ENCODE assay signal across 18 mouse cellular contexts in the genomic region with DNA sequence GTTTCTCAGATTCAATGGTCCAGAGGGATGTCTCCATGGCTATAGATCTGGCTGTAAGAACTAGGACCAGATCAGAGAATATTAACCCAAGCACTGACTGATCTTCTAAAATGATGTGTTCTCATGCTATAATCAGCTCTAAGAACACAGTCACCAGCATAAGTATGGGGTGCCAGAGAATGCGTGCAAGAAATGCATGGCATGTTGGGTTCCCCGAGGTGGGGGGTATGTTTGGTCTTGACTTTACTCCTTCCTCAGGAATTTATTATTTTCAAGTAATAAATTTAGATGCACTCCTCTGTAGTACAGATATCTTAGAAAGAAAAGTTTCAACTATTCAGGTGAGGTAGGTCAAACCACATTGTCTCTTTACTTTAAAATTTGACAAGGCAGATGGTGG.
A peak's percentile ranks its signal among the peaks of the same experiment; 100 is the strongest.
DNase-seq lines count a peak whose midpoint lies in the region; ATAC-seq and TF ChIP-seq lines count a peak whose summit lies in the region.
"Had no signal": no experiment of that assay in that cellular context is flagged by ENCODE, and none has a peak within 500 bp of the region (broad histone marks: within the 10 kb centered on the region; RNA-seq: fewer than 3 reads in every experiment).

No protein-coding gene starts in this region.

- TF ChIP-seq POLR2A in kidney, adult 2 months (IDR thresholded peaks at IDR 0.05; ENCODE audit: low read depth, low read length): no peak

- no peak overlapping the region for H3K4me3 ChIP-seq in gastrocnemius, adult 2 months
- H3K4me3 ChIP-seq in kidney, adult 2 months (ENCODE audit: insufficient read depth, low read depth, low read length): no peak overlapping the region
- H3K4me3 ChIP-seq in lung, postnatal 0 days (ENCODE audit: low read depth, low read length): no peak overlapping the region
- H3K4me3 ChIP-seq: embryonic facial prominence, embryonic 10.5 days; embryonic facial prominence, embryonic 12.5 days; forebrain, embryonic 13.5 days; forebrain, embryonic 15.5 days had no signal

- no peak for DNase-seq in gastrocnemius, adult 2 months
- no peak for DNase-seq in gastrocnemius, adult 18-20 months (ENCODE audit: low spot score)
- peak; percentile 34 for DNase-seq in kidney, adult 2 months
- no peak for DNase-seq in kidney, adult 18-20 months
- no peak for DNase-seq in lung, postnatal 0 days (ENCODE audit: low spot score)
- DNase-seq: adrenal gland, adult 8-10 months; B cell, adult 2 months; cerebellum, adult 11-12 months; cerebellum, adult 9-10 months; forebrain, postnatal 0 days had no signal

- ATAC-seq in lung, postnatal 0 days: no peak
- ATAC-seq: activated CD4-positive, CD25-positive, alpha-beta regulatory T cell, adult 4 months; CD4-positive, CD25-positive, alpha-beta regulatory T cell, adult 4 months; forebrain, embryonic 13.5 days; forebrain, embryonic 15.5 days; forebrain, postnatal 0 days had no signal

- intact Hi-C loops in gastrocnemius, adult 2 months (cut with DNase I): no loop called here

- peak overlapping the region; percentile 48 for H3K27ac ChIP-seq in gastrocnemius, adult 2 months
- no peak overlapping the region for H3K27ac ChIP-seq in kidney, adult 2 months (ENCODE audit: insufficient read depth, low read depth, low read length)
- H3K27ac ChIP-seq in lung, postnatal 0 days (ENCODE audit: low read length): no peak overlapping the region
- H3K27ac ChIP-seq: embryonic facial prominence, embryonic 10.5 days; embryonic facial prominence, embryonic 12.5 days; forebrain, embryonic 13.5 days; forebrain, embryonic 15.5 days had no signal

- no peak for TF ChIP-seq CTCF in gastrocnemius, adult 2 months (IDR thresholded peaks at IDR 0.05)
- TF ChIP-seq CTCF in kidney, adult 2 months (conservative IDR thresholded peaks at IDR 0.05; ENCODE audit: insufficient read depth, insufficient read length, low read depth, low read length): no peak
- TF ChIP-seq CTCF in lung, postnatal 0 days (IDR thresholded peaks at IDR 0.05): no peak

- no peaks in the 10 kb centered on the region; the same call in 1 of the 2 replicates for H3K4me1 ChIP-seq in kidney, adult 2 months (ENCODE audit: control insufficient read depth, insufficient read depth, low read length)
- no peaks in the 10 kb centered on the region for H3K4me1 ChIP-seq in lung, postnatal 0 days (ENCODE audit: insufficient read depth, low read depth, low read length)
- H3K4me1 ChIP-seq: embryonic facial prominence, embryonic 10.5 days; embryonic facial prominence, embryonic 12.5 days; forebrain, embryonic 13.5 days; forebrain, embryonic 15.5 days had no signal

- H3K9me3 ChIP-seq in lung, postnatal 0 days (ENCODE audit: low read length): no peaks in the 10 kb centered on the region
- H3K9me3 ChIP-seq: embryonic facial prominence, embryonic 10.5 days; embryonic facial prominence, embryonic 12.5 days; forebrain, embryonic 13.5 days; forebrain, embryonic 15.5 days; G1E had no signal

- no peak overlapping the region for H3K4me2 ChIP-seq in lung, postnatal 0 days (replicated peaks; ENCODE audit: low read depth, low read length)
- H3K4me2 ChIP-seq: embryonic facial prominence, embryonic 12.5 days; forebrain, embryonic 13.5 days; forebrain, embryonic 15.5 days had no signal

- no peak for TF ChIP-seq EP300 in lung, postnatal 0 days (IDR thresholded peaks at IDR 0.05)

- no peaks in the 10 kb centered on the region for H3K27me3 ChIP-seq in kidney, adult 2 months (replicated peaks; ENCODE audit: control insufficient read depth, insufficient read depth, low read length)
- no peaks in the 10 kb centered on the region for H3K27me3 ChIP-seq in lung, postnatal 0 days (replicated peaks; ENCODE audit: insufficient read depth, low read length)
- H3K27me3 ChIP-seq: CH12.LX; embryonic facial prominence, embryonic 12.5 days; forebrain, embryonic 13.5 days; forebrain, embryonic 15.5 days had no signal

- H3K9ac ChIP-seq in lung, postnatal 0 days (replicated peaks; ENCODE audit: low read depth): no peak overlapping the region
- H3K9ac ChIP-seq: embryonic facial prominence, embryonic 12.5 days; forebrain, embryonic 13.5 days; forebrain, embryonic 15.5 days; forebrain, postnatal 0 days had no signal

- WGBS in kidney, adult 2 months: 65% methylated on average over 2 of the region's 2 CpGs
- 74% methylated on average over 2 of the region's 2 CpGs for WGBS in lung, postnatal 0 days

- no peaks in the 10 kb centered on the region for H3K36me3 ChIP-seq in kidney, adult 2 months (ENCODE audit: control insufficient read depth, insufficient read depth, low read length)
- H3K36me3 ChIP-seq in lung, postnatal 0 days (ENCODE audit: insufficient read depth, low read length): no peaks in the 10 kb centered on the region
- H3K36me3 ChIP-seq: embryonic facial prominence, embryonic 10.5 days; embryonic facial prominence, embryonic 12.5 days; forebrain, embryonic 15.5 days; G1E had no signal
